Mouse (Mus musculus) liver, embryonic 11.5 days (tissue): ENCODE results near the gene Ppp1r9b. TPM values are rescaled to one million over a fixed set of nuclear protein-coding genes. Genes with fewer than 3 reads are reported as not detected.

Experiments
- ATAC-seq: fragments of 200-750 bp; cut with Nextera tagmentation; replicated peaks from 2 replicates; pipeline ENCODE4 v1.8.0; 2017; ENCODE audit warnings: moderate number of reproducible peaks, mild to moderate bottlenecking, moderate TSS enrichment, moderate library complexity; ENCODE audit not compliant: low FRiP score
- DNase-seq: peaks from one replicate; pipeline ENCODE4 v3.0.0-alpha.2; 2017; ENCODE audit warnings: low spot score
- H3K27ac ChIP-seq: fragments of 300-500 bp; sonication (generic); 2 replicates; pipeline ENCODE4 v1.5.1; 2014; ENCODE audit warnings: mild to moderate bottlenecking, low read depth, low read length, control low read depth
- H3K27me3 ChIP-seq: fragments of 300-500 bp; sonication (generic); replicated peaks from 2 replicates; pipeline ENCODE4 v1.6.1; 2014; ENCODE audit warnings: low read length, mixed read lengths; ENCODE audit not compliant: control insufficient read depth, insufficient read depth
- H3K36me3 ChIP-seq: fragments of 300-500 bp; sonication (generic); 2 replicates; pipeline ENCODE4 v1.6.1; 2014; ENCODE audit warnings: mild to moderate bottlenecking, low read length, moderate library complexity, mixed read lengths; ENCODE audit not compliant: control insufficient read depth, insufficient read depth
- H3K4me1 ChIP-seq: fragments of 300-500 bp; sonication (generic); replicated peaks from 2 replicates; pipeline ENCODE4 v1.6.1; 2014; ENCODE audit warnings: low read length, mixed read lengths; ENCODE audit not compliant: control insufficient read depth, insufficient read depth
- H3K4me2 ChIP-seq: fragments of 300-500 bp; sonication (generic); 2 replicates; pipeline ENCODE4 v1.6.1; 2014; ENCODE audit warnings: mild to moderate bottlenecking, control low read depth, moderate library complexity
- H3K4me3 ChIP-seq: fragments of 300-500 bp; sonication (generic); 2 replicates; pipeline ENCODE4 v1.5.1; 2014; ENCODE audit warnings: low read depth, low read length, control low read depth
- H3K9ac ChIP-seq: fragments of 300-500 bp; sonication (generic); 2 replicates; pipeline ENCODE4 v1.6.1; 2014; ENCODE audit warnings: low read depth, low read length, control low read depth
- H3K9me3 ChIP-seq: fragments of 300-500 bp; sonication (generic); 2 replicates; pipeline ENCODE4 v1.6.1; 2016; ENCODE audit warnings: low read length, inconsistent platforms, mixed read lengths; ENCODE audit not compliant: control insufficient read depth
- WGBS: fragments of 180-500 bp; shearing (Covaris S2); extraction: QIAGEN DNeasy Blood & Tissue Kit; methylation state at CpG from one replicate; pipeline ENCODE4 v1.1.7; 2014; 5-methylcytosine and 5-hydroxymethylcytosine counted together
- polyA plus RNA-seq: library from polyadenylated mRNA; unstranded; fragments of >200 nt; fragmentation: Nextera tagmentation; extraction: Ambion mirVana; gene quantifications from 2 replicates; pipeline ENCODE4 v1.2.1, GENCODE M21; 2014

Gene Ppp1r9b
- polyA plus RNA-seq, 1 experiment from 2014 or later, result 27.9 TPM

- H3K9me3 ChIP-seq, result no peaks in the 10 kb centered on the region
- peaks cover 10% of the 10 kb centered on the region for H3K36me3 ChIP-seq
- 19% methylated on average over 3 of the region's 3 CpGs for WGBS
- peak overlapping the region; percentile 96 for H3K4me2 ChIP-seq
- 0 out of 2 replicates have a peak, but pooled peaks cover 3% of the 10 kb centered on the region for H3K27me3 ChIP-seq
- DNase-seq (no peak), ATAC-seq (peak; percentile 97)
- H3K9ac ChIP-seq, result peak overlapping the region; percentile 97
- peak overlapping the region; percentile 91 for H3K4me3 ChIP-seq
- H3K4me1 ChIP-seq, result peaks cover 59% of the 10 kb centered on the region
- peak overlapping the region; percentile 99 for H3K27ac ChIP-seq
Observed at GRCm38 (mm10) chr11:95012075-95012474, 21.2 kb downstream of the Ppp1r9b start.

DNA sequence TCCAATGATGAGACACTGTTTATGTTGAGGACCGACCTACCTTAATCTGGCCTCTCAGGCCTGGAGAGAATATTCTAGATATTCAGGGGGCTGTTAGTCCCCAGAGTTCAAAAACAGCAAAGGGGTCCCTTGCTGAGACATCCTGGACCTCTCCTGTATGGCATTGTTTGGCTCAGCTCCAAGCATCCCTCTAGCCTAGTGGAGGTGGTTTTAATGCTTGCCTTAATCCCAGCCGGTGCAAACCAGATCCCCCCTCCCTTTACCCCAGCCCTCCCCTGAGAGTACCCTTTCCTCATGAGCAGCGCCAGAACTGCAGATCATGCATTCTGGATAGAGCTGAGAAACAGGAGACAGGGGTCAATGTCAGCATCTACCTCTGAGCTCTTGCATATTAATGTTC is 21.7 kb downstream of the Ppp1r9b start:
- H3K9ac ChIP-seq, result peak overlapping the region; percentile 66

DNA sequence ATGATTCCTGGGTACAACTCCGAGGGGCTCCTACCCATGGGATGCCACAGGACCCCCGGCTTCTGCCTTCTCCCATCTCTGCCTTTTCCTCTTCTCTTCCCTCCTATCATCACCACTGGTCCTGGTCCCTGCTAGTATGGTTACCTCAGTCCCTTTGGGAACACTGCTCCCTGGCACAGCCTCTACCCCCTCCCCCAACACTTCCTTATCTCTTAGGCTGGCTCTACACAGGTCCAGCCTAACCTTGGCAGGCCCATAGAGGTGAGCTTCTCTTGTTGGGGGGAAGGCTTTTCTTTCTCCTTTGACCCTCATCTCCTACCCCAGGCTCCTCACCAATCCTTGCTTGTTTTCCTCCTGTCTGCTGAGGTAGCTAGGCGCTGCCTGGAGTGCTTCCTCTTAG is 24.6 kb downstream of the Ppp1r9b start:
- 76% methylated on average over 3 of the region's 3 CpGs for WGBS

More for the DNA sequence above, 21.7 kb downstream of the Ppp1r9b start:
- Histone ChIP-seq H3K9me3 (no peaks in the 10 kb centered on the region), H3K27me3 (0 out of 2 replicates have a peak, but pooled peaks cover 3% of the 10 kb centered on the region), H3K4me1 (peaks cover 54% of the 10 kb centered on the region), H3K36me3 (peaks cover 11% of the 10 kb centered on the region), H3K27ac (peak overlapping the region; percentile 99), H3K4me3 (peak overlapping the region; percentile 49), H3K4me2 (peak overlapping the region; percentile 96)
- DNase-seq, result no peak
- ATAC-seq, result no peak
- 34% methylated on average over 3 of the region's 3 CpGs for WGBS

DNA sequence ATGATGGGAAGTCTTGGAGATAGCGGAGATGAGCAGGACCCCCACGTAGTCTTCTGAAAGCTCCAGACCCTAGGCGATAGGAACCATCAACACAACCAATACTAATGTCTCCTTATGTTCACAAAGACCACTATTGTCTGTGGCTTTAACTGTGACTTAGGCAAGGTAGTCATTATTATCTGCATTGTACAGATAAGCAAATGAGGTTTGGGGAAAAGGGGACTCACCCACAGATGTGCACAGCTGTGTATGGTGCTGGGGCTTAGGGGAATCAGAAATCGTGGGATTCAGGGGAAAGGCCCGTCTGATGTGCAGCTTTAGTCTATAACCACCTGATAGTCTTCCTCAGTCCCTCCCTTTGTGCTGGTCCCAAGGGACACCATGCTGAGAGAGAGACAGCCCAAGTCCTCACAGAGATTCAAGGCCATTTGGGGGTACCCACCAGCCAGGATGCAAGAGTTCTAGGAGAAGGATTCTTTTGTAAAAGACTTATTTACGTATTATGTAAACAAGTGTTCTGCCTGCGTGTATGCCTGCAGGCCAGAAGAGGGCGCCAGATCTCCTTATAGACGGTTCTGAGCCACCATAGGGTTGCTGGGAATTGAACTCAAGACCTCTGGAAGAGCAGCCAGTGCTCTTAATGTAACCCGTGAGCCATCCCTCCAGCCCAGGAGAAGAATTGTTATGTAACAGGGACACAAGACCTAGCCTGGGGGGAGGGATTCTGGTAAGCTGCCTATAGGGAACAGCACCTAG is 31.6 kb downstream of the Ppp1r9b start:
- Histone ChIP-seq H3K36me3 (peaks cover 53% of the 10 kb centered on the region), H3K4me2 (no peak overlapping the region), H3K4me1 (peaks cover 9% of the 10 kb centered on the region), H3K9ac (no peak overlapping the region), H3K27me3 (peaks cover 12% of the 10 kb centered on the region), H3K27ac (peak overlapping the region; percentile 39; the same call in 1 of the 2 replicates), H3K4me3 (no peak overlapping the region), H3K9me3 (no peaks in the 10 kb centered on the region)
- 76% methylated on average over 10 of the region's 10 CpGs for WGBS
- no peak for DNase-seq
- ATAC-seq, result no peak

More for the DNA sequence above, 24.6 kb downstream of the Ppp1r9b start:
- Histone ChIP-seq H3K9ac (peak overlapping the region; percentile 32; the same call in 1 of the 2 replicates), H3K36me3 (peaks cover 28% of the 10 kb centered on the region), H3K4me1 (peaks cover 40% of the 10 kb centered on the region), H3K9me3 (no peaks in the 10 kb centered on the region), H3K4me2 (peak overlapping the region; percentile 39), H3K4me3 (no peak overlapping the region), H3K27ac (no peak overlapping the region; the same call in 1 of the 2 replicates), H3K27me3 (peaks cover 12% of the 10 kb centered on the region)
- ATAC-seq (no peak), DNase-seq (no peak)

DNA sequence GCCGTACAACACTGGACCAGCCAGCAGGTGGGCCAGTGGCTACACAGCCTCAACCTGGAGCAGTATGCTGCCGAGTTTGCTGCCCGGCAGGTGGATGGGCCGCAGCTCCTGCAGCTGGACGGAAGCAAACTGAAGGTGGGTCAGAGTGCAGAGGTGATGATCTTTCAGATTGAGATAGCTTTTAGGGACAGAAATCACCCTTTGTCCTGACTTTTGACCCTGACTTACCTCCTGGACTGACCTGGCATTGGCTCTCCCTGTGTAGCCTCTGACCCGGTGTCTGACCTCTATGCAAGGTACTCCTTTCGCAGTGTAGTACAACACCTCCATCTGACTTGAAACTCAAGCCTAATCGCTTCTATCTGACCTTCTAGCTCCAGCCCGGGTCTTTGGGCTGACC is 32.6 kb downstream of the Ppp1r9b start:
- H3K27ac ChIP-seq, result no peak overlapping the region
- ATAC-seq, result no peak
- peaks cover 51% of the 10 kb centered on the region for H3K36me3 ChIP-seq
- H3K9me3 ChIP-seq, result no peaks in the 10 kb centered on the region
- DNase-seq, result no peak
- no peak overlapping the region for H3K9ac ChIP-seq
- no peak overlapping the region for H3K4me2 ChIP-seq
- no peak overlapping the region for H3K4me3 ChIP-seq
- 85% methylated on average over 9 of the region's 9 CpGs for WGBS
- H3K4me1 ChIP-seq, result peaks cover 9% of the 10 kb centered on the region
- H3K27me3 ChIP-seq, result peaks cover 12% of the 10 kb centered on the region

GRCm38 (mm10) chr11:95024439-95025184 is 33.8 kb downstream of the Ppp1r9b start:
- peaks cover 44% of the 10 kb centered on the region for H3K36me3 ChIP-seq
- WGBS, result 75% methylated on average over 29 of the region's 29 CpGs
- ATAC-seq (no peak), DNase-seq (no peak)
- H3K4me3 ChIP-seq, result no peak overlapping the region
- H3K9me3 ChIP-seq, result no peaks in the 10 kb centered on the region
- peaks cover 4% of the 10 kb centered on the region; the same call in 1 of the 2 replicates for H3K27me3 ChIP-seq
- no peak overlapping the region for H3K27ac ChIP-seq
- H3K4me1 ChIP-seq, result peaks cover 9% of the 10 kb centered on the region
- no peak overlapping the region for H3K9ac ChIP-seq
- H3K4me2 ChIP-seq, result no peak overlapping the region

DNA sequence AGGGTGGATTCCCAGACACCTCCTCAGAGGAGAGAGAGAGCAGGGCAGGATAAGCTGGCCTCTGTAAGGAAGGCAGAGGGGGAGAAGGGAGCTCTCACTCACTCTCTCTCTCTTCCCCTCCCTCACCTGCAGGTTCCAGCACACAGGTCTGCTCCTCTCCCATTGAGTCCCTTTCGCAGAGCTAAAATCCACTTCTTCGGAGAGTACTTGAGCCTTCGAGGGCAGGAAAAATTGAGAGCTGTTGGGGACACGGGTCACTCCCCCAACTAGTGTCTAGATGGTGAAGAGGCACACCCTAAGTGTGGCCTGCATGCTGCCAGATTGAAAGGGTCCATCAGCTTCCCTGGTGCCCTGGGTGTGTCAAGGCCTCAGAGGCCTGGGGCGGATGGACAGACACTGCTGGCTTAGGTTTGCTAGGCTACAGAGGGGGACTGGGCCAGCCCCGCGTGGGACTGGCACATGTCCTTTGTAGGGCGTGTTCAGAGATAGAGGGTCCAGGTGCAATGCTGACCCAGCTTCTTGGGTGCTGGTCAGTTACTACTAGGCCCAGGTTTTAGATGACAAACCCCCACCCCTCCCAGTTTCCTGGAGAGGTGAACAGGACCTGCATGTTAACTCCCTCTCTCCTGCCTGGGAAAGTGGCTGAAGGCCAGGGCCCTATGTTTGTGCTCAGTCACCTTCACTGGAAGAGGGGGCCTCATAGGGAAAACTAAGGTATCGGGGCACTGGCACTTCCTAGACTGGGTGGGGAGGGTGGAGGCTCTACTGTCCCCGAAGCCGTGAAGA is 34.6 kb downstream of the Ppp1r9b start:
- Histone ChIP-seq H3K9me3 (no peaks in the 10 kb centered on the region), H3K4me3 (no peak overlapping the region), H3K36me3 (peaks cover 36% of the 10 kb centered on the region), H3K9ac (no peak overlapping the region), H3K4me1 (peaks cover 9% of the 10 kb centered on the region), H3K4me2 (no peak overlapping the region), H3K27me3 (no peaks in the 10 kb centered on the region), H3K27ac (peak overlapping the region; percentile 32; the same call in 1 of the 2 replicates)
- ATAC-seq, result peak; percentile 19; the same call in 1 of the 2 replicates
- 79% methylated on average over 11 of the region's 11 CpGs for WGBS
- DNase-seq, result no peak

DNA sequence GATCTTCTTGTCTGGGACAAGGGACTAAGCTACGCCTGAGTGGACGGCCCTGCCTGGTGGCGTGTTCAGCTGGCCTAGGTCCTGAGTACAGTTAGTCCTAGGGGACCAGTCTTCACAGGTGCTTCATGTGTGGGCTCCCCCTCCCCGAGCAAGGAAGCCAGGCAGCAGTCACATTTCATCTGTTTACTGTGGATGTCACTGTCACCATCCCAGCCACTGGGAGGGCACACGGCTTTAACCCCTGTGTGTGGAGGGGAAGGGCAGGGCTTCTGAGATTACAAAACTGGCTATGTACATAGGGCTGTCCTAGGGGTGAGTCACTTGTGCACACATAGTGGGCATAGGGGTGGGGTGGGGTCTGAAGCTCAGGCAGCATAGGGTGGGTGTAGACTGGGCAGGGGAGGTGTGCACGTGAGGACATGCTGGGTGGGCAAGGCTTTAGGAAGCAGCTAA is 35.3 kb downstream of the Ppp1r9b start:
- ATAC-seq, result peak; percentile 61
- H3K27ac ChIP-seq, result peak overlapping the region; percentile 32; the same call in 1 of the 2 replicates

More for the DNA sequence above, 35.3 kb downstream of the Ppp1r9b start:
- Histone ChIP-seq H3K36me3 (peaks cover 32% of the 10 kb centered on the region), H3K9ac (no peak overlapping the region), H3K4me1 (peaks cover 9% of the 10 kb centered on the region), H3K27me3 (no peaks in the 10 kb centered on the region), H3K4me3 (no peak overlapping the region), H3K9me3 (no peaks in the 10 kb centered on the region), H3K4me2 (no peak overlapping the region)
- no peak for DNase-seq
- WGBS, result 69% methylated on average over 6 of the region's 6 CpGs
